Mouse (Mus musculus) ES-Bruce4 (cell line): Measurements from ENCODE around the gene Rex1bd.

Experiments
- CTCF ChIP-seq: IDR thresholded peaks from one replicate; pipeline ENCODE4 v1.8.1; 2011; ENCODE audit warnings: low read depth, low read length
- POLR2A ChIP-seq: IDR thresholded peaks from one replicate; pipeline ENCODE4 v1.8.1; 2011; ENCODE audit warnings: low read length; ENCODE audit not compliant: insufficient read depth

DNA sequence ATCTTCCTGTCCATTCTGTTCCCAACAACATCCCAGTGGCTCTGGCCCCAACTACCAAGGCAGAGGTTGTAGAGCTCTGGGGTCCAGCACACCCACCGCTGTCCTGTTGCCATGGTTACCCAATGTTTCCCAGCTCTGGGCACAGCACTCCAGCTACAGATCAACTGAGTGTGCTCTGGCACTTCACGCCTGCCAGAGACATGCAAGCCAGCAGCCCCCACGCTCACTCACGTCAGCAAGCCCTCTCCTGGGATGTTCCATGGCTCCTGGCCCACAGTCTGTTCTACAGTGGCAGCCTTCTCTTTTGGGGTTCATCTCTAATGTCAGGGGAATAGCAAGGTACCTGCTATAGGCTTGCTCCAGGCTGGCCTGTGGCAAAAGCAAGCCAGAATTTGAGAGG lies 43.2 kb downstream of the Rex1bd start:
- no peak for TF ChIP-seq CTCF
- TF ChIP-seq POLR2A, result no peak
